Mouse (Mus musculus) hindbrain, embryonic 16.5 days (tissue): ENCODE data around the gene Lss. TPM values are rescaled to one million over a fixed set of nuclear protein-coding genes. Genes with fewer than 3 reads are reported as not detected.

ENCODE experiments used
- ATAC-seq: fragments of 200-750 bp; cut with Nextera tagmentation; 2 replicates; pipeline ENCODE4 v1.8.0; 2017; ENCODE audit warnings: moderate TSS enrichment, moderate library complexity
- H3K27ac ChIP-seq: fragments of 300-500 bp; sonication (generic); 2 replicates; pipeline ENCODE4 v1.5.1; 2014; ENCODE audit warnings: low read depth, mild to moderate bottlenecking, control low read depth, low read length, moderate library complexity
- H3K27me3 ChIP-seq: fragments of 300-500 bp; sonication (generic); replicated peaks from 2 replicates; pipeline ENCODE4 v1.6.1; 2014; ENCODE audit warnings: low read length; ENCODE audit not compliant: control insufficient read depth, insufficient read depth
- H3K36me3 ChIP-seq: fragments of 300-500 bp; sonication (generic); 2 replicates; pipeline ENCODE4 v1.6.1; 2014; ENCODE audit warnings: mild to moderate bottlenecking, low read length, moderate library complexity, mixed read lengths; ENCODE audit not compliant: control insufficient read depth, insufficient read depth
- H3K4me1 ChIP-seq: fragments of 300-500 bp; sonication (generic); 2 replicates; pipeline ENCODE4 v1.6.1; 2014; ENCODE audit warnings: low read depth, low read length; ENCODE audit not compliant: control insufficient read depth, insufficient read depth
- H3K4me2 ChIP-seq: fragments of 300-500 bp; sonication (generic); 2 replicates; pipeline ENCODE4 v1.6.1; 2014; ENCODE audit warnings: mild to moderate bottlenecking, low read length, control low read depth, moderate library complexity
- H3K4me3 ChIP-seq: fragments of 300-500 bp; sonication (generic); 2 replicates; pipeline ENCODE4 v1.5.1; 2014; ENCODE audit warnings: mild to moderate bottlenecking, low read length, control low read depth, moderate library complexity
- H3K9ac ChIP-seq: fragments of 300-500 bp; sonication (generic); 2 replicates; pipeline ENCODE4 v1.6.1; 2014; ENCODE audit warnings: low read depth, mild to moderate bottlenecking, control low read depth, low read length, moderate library complexity
- H3K9me3 ChIP-seq: fragments of 300-500 bp; sonication (generic); 2 replicates; pipeline ENCODE4 v1.6.1; 2014; ENCODE audit warnings: mild to moderate bottlenecking, low read length, moderate library complexity; ENCODE audit not compliant: control insufficient read depth
- WGBS: fragments of 180-500 bp; shearing (Covaris S2); extraction: QIAGEN DNeasy Blood & Tissue Kit; methylation state at CpG from one replicate; pipeline ENCODE4 v1.1.7; 2014; 5-methylcytosine and 5-hydroxymethylcytosine counted together
- polyA plus RNA-seq: library from polyadenylated mRNA; unstranded; fragments of >200 nt; fragmentation: Nextera tagmentation; extraction: Ambion mirVana; gene quantifications from 2 replicates; pipeline ENCODE4 v1.2.1, GENCODE M21; 2015

Lss gene
- polyA plus RNA-seq, 1 experiment from 2014 or later, result 50.7 TPM

DNA sequence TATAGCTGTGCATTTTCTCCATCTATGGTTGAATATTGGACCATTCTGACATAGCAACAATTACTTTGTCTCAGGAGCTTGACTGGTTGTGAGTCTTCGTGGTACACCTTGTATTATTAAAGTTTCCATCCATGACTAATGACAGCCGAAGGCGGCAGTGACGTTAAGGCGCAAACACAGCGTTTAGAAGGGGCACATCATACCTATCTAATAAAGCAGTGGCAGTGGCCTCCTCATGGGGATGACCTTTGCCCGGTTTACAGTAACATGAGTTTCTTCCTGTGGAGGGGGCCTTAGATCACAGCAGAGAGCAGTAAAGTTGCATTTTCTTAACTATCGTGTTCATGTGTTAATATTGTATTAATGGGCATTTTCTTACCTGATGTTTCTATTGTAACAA is 16.8 kb downstream of the Lss start:
- 95% methylated on average over 8 of the region's 8 CpGs for WGBS
- H3K27me3 ChIP-seq, result no peaks in the 10 kb centered on the region
- H3K9ac ChIP-seq, result no peak overlapping the region
- peaks cover 82% of the 10 kb centered on the region for H3K36me3 ChIP-seq
- H3K27ac ChIP-seq, result no peak overlapping the region
- no peak overlapping the region for H3K4me3 ChIP-seq
- H3K9me3 ChIP-seq, result no peaks in the 10 kb centered on the region
- no peak for ATAC-seq
- H3K4me1 ChIP-seq, result no peaks in the 10 kb centered on the region
- no peak overlapping the region for H3K4me2 ChIP-seq

DNA sequence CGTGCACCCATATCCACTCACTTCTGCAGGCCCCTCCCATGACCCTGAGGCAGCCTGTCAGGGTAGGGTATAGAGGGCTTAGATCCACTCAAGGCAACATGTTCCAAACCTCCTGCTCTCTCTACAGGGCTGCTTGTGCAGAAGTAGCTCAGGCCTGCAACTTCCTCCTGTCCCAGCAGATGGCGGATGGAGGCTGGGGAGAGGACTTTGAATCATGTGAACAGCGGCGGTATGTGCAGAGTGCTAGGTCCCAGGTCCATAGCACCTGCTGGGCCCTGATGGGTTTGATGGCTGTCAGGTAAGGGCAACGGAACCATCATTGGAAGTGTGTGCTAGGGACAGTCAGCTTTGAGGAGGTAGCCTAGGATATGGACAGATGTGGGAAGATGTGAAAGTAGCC is 19.1 kb downstream of the Lss start:
- no peaks in the 10 kb centered on the region for H3K9me3 ChIP-seq
- H3K9ac ChIP-seq, result no peak overlapping the region
- WGBS, result 87% methylated on average over 5 of the region's 5 CpGs
- no peak overlapping the region for H3K4me3 ChIP-seq
- H3K36me3 ChIP-seq, result peaks cover 81% of the 10 kb centered on the region
- ATAC-seq, result no peak
- no peaks in the 10 kb centered on the region for H3K27me3 ChIP-seq
- H3K4me2 ChIP-seq, result no peak overlapping the region
- no peaks in the 10 kb centered on the region for H3K4me1 ChIP-seq
- no peak overlapping the region for H3K27ac ChIP-seq

DNA sequence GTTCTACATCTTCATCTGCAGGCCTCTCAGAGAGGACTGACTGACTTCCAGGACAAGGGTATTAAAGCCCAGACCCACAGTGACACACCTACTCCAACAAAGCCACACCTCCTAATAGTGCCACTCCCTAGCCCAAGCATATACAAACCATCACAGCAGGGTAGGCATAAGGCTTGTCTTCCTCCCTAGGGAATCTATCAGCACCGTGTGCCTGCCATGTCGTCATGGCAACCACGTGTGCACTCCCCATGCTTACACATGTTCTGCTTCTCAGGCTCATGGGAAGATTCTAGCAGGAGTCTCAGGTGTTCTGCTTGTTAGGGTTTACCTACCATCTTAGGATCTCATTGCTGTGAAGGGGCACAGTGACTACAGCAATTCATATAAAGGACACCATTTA is 20.2 kb downstream of the Lss start:
- Histone ChIP-seq H3K9me3 (no peaks in the 10 kb centered on the region), H3K27me3 (no peaks in the 10 kb centered on the region), H3K4me1 (no peaks in the 10 kb centered on the region), H3K4me3 (no peak overlapping the region), H3K27ac (no peak overlapping the region), H3K36me3 (peaks cover 73% of the 10 kb centered on the region), H3K9ac (no peak overlapping the region), H3K4me2 (no peak overlapping the region)
- ATAC-seq, result no peak
- 69% methylated on average over 3 of the region's 3 CpGs for WGBS

DNA sequence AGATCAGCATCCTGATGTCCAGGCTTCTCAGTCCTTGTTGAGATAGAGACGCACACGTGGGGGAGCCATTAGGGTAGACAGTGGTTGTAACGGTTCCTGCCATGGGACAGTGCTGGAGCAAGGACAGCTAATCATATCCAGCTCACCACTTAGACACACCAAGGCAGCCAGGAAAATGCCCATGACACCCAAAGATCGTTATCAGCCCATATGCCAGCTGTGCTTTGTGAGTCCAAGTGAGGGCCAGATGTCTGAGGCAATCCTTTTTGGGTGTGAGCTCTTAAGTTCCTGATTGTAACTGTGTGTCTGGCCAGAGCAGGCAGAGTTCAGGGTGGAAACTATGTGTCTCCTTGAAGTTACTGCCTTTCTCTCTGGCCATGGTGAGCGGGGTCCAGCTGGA is 22.7 kb downstream of the Lss start:
- 94% methylated on average over 5 of the region's 5 CpGs for WGBS
- H3K36me3 ChIP-seq, result peaks cover 50% of the 10 kb centered on the region

DNA sequence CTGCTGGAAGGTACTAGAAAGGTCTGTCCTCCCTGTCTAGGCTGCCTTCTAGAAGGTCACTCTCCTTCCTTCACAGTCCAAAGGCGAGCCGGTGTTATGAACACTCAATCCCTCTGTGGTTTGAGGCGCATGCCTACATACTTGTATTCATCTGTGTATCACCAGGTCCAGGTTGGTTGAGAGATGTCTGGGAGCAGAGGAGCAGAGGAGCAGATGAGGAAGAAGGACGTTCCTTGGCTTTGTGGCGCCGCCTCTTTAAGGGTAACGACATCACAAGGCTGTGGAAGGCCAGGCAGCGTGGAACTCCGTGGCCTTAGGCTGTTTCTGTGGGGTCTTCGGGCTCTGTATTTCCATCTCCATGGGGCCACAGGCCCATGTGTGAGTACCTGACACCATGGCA is 30.6 kb downstream of the Lss start, which contains the start of gene Spatc1l:
Gene Spatc1l, plus strand, starts transcription at position 301 of the 400 bp plus-strand sequence.
- H3K9me3 ChIP-seq, result no peaks in the 10 kb centered on the region
- no peak within 1 kb of the TSS for H3K4me3 ChIP-seq
- H3K9ac ChIP-seq, result no peak within 1 kb of the TSS
- no peaks in the 10 kb centered on the region for H3K4me1 ChIP-seq
- no peaks in the 10 kb centered on the region for H3K36me3 ChIP-seq
- no peaks in the 10 kb centered on the region for H3K27me3 ChIP-seq
- H3K27ac ChIP-seq, result no peak within 1 kb of the TSS
- H3K4me2 ChIP-seq, result no peak within 1 kb of the TSS
- 91% methylated on average over 10 of the region's 10 CpGs for WGBS
- no peak for ATAC-seq

More for the DNA sequence above, 22.7 kb downstream of the Lss start:
- Histone ChIP-seq H3K27me3 (no peaks in the 10 kb centered on the region), H3K27ac (no peak overlapping the region), H3K4me3 (no peak overlapping the region), H3K9me3 (no peaks in the 10 kb centered on the region), H3K4me2 (no peak overlapping the region), H3K9ac (no peak overlapping the region), H3K4me1 (no peaks in the 10 kb centered on the region)
- no peak for ATAC-seq

DNA sequence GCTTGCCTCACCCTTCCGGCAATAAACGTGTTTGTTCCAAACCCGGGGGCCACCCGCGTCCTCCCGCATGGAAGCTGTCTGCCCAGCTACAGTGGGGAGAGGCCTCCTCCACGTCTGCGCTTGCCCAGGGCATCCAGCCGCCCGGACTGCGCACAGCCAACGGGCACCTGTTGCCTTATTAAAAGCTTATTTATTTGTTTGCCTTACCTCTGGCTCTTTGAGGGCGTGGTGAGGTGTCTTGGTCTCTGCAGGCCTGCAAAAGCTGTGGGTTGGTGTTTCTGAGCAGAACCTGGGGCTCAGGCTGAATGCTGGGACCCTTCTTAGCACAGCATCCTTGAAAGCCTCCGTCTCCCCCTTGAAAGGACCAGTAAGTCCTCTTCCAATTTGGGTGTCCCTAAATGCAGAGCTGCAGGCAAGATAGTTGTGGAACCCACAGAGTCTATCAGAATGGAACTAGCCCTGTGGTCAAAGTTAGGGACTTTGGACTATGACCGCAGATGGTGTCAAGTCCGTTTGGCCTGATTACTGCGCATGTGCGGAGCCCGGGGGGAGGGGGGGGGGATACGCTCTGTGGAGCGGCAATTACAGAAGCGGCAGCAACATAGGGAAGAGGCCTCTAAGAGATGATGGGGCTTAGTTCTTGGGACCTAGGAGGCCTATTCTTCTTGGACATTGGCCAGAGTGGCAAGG is 38.8 kb downstream of the Lss start:
- H3K27me3 ChIP-seq, result no peaks in the 10 kb centered on the region
- no peak overlapping the region for H3K4me2 ChIP-seq
- no peak overlapping the region for H3K27ac ChIP-seq
- no peak overlapping the region for H3K9ac ChIP-seq
- WGBS, result 90% methylated on average over 22 of the region's 22 CpGs
- ATAC-seq, result no peak
- H3K9me3 ChIP-seq, result 0 out of 2 replicates have a peak, but pooled peaks cover 4% of the 10 kb centered on the region
- no peak overlapping the region for H3K4me3 ChIP-seq
- H3K4me1 ChIP-seq, result no peaks in the 10 kb centered on the region
- no peaks in the 10 kb centered on the region for H3K36me3 ChIP-seq

DNA sequence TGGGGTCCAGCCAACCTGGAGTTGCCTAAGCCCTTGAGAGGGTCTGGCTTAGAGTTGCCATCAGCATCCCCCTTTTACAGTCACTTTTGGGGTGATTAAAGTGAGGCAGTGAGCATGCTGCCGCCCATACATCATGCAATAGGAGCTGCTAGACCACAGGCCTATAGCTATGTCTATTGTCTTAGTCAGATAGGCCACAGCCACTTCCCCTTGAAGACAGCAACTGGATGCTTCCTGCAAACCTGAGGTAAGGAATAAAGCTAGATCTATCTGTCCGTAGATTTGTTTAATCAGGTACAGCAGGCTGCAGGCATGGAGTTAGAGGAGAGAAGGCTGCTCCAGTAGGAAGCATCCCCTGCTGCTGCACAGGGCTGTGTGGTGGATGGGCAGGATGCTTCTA is 39.7 kb downstream of the Lss start:
- Histone ChIP-seq H3K27ac (no peak overlapping the region), H3K4me1 (no peaks in the 10 kb centered on the region), H3K9me3 (0 out of 2 replicates have a peak, but pooled peaks cover 4% of the 10 kb centered on the region), H3K36me3 (no peaks in the 10 kb centered on the region), H3K27me3 (no peaks in the 10 kb centered on the region), H3K4me3 (no peak overlapping the region), H3K4me2 (no peak overlapping the region), H3K9ac (no peak overlapping the region)
- 79% methylated on average over 2 of the region's 2 CpGs for WGBS
- ATAC-seq, result no peak

DNA sequence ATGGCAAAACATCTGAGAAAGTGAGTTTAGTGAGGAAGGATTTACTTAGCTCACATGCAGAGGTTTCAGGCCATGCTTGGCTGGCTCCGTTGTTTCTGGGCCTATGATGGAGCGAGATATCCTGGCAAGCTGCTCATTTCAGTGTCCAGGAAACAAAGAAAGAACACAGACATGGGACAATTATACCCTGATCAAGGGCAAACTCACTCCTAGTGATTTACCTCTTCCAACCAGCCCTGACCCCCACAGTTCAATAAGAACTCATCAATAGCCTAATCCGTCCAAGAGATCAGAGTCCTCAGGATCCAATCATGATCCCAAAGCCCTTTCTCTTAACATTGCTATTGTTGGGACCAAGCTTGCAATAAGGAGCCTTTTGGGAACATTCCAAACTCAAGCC is 40.8 kb downstream of the Lss start:
- Histone ChIP-seq H3K9ac (no peak overlapping the region), H3K36me3 (no peaks in the 10 kb centered on the region), H3K4me2 (no peak overlapping the region), H3K4me1 (no peaks in the 10 kb centered on the region), H3K27ac (no peak overlapping the region), H3K27me3 (no peaks in the 10 kb centered on the region), H3K4me3 (no peak overlapping the region), H3K9me3 (0 out of 2 replicates have a peak, but pooled peaks cover 4% of the 10 kb centered on the region)
- ATAC-seq, result no peak
- WGBS, result 65% methylated on average over 3 of the region's 3 CpGs

DNA sequence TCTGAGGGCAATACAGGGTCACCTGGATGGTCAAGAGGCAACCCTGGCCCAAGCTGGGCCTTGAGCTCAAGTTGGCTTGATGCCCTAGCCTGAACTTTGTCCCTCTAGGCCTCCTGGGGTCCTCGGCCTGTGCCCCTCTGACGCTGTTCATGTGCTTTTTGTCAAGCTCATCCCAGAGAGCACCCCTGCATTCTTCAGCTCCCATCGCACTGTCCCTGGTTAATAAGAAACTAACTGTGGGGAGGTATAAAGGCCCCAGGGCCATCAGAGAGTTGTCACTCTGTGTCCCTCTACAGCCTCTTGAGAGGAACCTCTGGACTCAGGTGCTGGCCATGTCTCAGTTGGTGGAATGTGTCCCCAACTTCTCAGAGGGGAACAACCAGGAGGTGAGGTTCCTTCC is 44.0 kb downstream of the Lss start, which contains the start of gene Ftcd:
Gene Ftcd, plus strand, starts transcription at position 275 of the 400 bp plus-strand sequence.
- ATAC-seq, result no peak
- WGBS, result 67% methylated on average over 3 of the region's 3 CpGs

More for the DNA sequence above, 44.0 kb downstream of the Lss start, which contains the start of gene Ftcd:
- Histone ChIP-seq H3K27ac (no peak within 1 kb of the TSS), H3K9ac (no peak within 1 kb of the TSS), H3K4me2 (no peak within 1 kb of the TSS), H3K4me1 (no peaks in the 10 kb centered on the region), H3K27me3 (no peaks in the 10 kb centered on the region), H3K9me3 (0 out of 2 replicates have a peak, but pooled peaks cover 4% of the 10 kb centered on the region), H3K36me3 (no peaks in the 10 kb centered on the region), H3K4me3 (no peak within 1 kb of the TSS)
